Mouse (Mus musculus): ENCODE measurements at regions not wholly inside any gene's neighbourhood (a gene's known extent, or its start where the extent isn't known, plus 50 kb on each side); places are given as distances from the start of the nearest gene placed in this dataset.

DNA sequence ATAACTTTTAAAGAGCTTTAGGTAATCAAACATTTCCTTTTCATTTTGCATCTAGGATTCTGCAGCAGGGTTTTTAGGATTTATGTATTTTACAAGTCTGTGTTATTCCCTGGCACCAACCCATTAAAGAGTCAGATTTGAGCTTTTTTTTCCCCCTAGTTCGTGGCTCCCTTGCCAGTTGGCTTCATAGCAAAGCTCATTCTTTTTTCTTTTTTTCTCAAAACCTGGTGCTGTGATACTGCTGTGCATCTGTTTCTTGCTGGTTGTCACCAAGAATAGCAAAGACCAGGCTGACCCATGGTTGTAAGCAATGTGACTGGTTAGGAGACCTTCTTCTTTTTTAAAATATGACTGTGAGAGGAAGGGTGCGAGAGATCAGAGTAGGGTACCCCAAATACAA, 93.7 kb upstream of the Cntn1 start:
- H3K36me3 ChIP-seq (replicated peaks in 1 of 2; ENCODE audit: control insufficient read depth in 1 of 2, insufficient read depth in 1 of 2, low read length in 1 of 2), result no peaks in the 10 kb centered on the region
- no peak for TF ChIP-seq TCF12 (IDR thresholded peaks at IDR 0.05; ENCODE audit: low read depth, low read length)
- no peak for TF ChIP-seq CHD1 (IDR thresholded peaks at IDR 0.05; ENCODE audit: low read depth, low read length)
- no peak for TF ChIP-seq USF2 (conservative IDR thresholded peaks at IDR 0.05; ENCODE audit: low read depth, low read length)
- no peak for TF ChIP-seq POLR2A (IDR thresholded peaks at IDR 0.05; ENCODE audit: low read depth, low read length)
- TF ChIP-seq GABPA (IDR thresholded peaks at IDR 0.05; ENCODE audit: insufficient replicate concordance, low read depth, low read length), result no peak
- TF ChIP-seq ZNF384 (IDR thresholded peaks at IDR 0.05; ENCODE audit: low read depth, low read length), result no peak
- no peak overlapping the region for H3K9ac ChIP-seq (ENCODE audit: insufficient read depth, low read depth)
- H3K27ac ChIP-seq (ENCODE audit: insufficient read depth, low read depth), result no peak overlapping the region
- in situ Hi-C loops (cut with MboI; ENCODE audit: low pct_ligation_motif_present, low pct_unique_long_range_greater_than_20kb, low sequenced_read_pairs), result no loop called here
- no peak for DNase-seq (ENCODE audit: extremely low read depth)
- no peak overlapping the region for H3K4me2 ChIP-seq (ENCODE audit: insufficient read depth, low read depth, poor library complexity, severe bottlenecking)
- peaks cover 61% of the 10 kb centered on the region for H3K9me3 ChIP-seq (replicated peaks; ENCODE audit: low read length)
- no peaks in the 10 kb centered on the region for H3K27me3 ChIP-seq (replicated peaks)
- H3K79me2 ChIP-seq (replicated peaks; ENCODE audit: control insufficient read depth, extremely low read depth, insufficient read depth, poor library complexity, severe bottlenecking), result no peaks in the 10 kb centered on the region
- dilution Hi-C loops (cut with MboI; ENCODE audit: extremely low pct_ligation_motif_present, extremely low pct_unique_long_range_greater_than_20kb, low sequenced_read_pairs), result no loop called here
- H3K4me1 ChIP-seq (ENCODE audit: control insufficient read depth in 1 of 2, insufficient read depth in 2 of 2), result no peaks in the 10 kb centered on the region
- H3K4me3 ChIP-seq (replicated peaks in 1 of 3; ENCODE audit: low read depth in 2 of 3, low read length in 2 of 3, poor library complexity in 1 of 3), result no peak overlapping the region

DNA sequence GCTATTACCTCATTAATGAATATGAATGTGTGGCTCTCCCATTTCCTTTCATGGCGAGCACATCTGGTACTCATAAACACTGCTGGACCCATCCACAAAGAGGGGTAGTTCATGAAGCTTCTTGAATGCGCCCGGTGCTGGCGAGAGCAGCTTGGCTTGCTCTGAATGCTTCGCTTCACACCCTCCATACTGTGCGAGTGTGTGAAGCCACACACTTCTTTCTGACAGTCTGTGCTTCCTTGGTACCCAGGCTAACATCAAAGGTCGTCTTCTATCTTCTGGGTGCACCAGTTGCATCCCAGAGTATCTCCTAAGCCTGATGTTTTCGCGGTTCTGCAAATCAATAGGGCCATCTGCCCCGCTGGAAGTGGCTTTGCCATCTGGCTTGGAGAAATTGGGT, 85.8 kb upstream of the Cntn1 start:
- no peaks in the 10 kb centered on the region for H3K79me2 ChIP-seq (replicated peaks; ENCODE audit: control insufficient read depth, extremely low read depth, insufficient read depth, poor library complexity, severe bottlenecking)
- H3K4me3 ChIP-seq (replicated peaks in 1 of 3; ENCODE audit: low read depth in 2 of 3, low read length in 2 of 3, poor library complexity in 1 of 3), result no peak overlapping the region
- dilution Hi-C loops (cut with MboI; ENCODE audit: extremely low pct_ligation_motif_present, extremely low pct_unique_long_range_greater_than_20kb, low sequenced_read_pairs) (no loop called here), in situ Hi-C loops (cut with MboI; ENCODE audit: low pct_ligation_motif_present, low pct_unique_long_range_greater_than_20kb, low sequenced_read_pairs) (no loop called here)
- no peak overlapping the region for H3K4me2 ChIP-seq (ENCODE audit: insufficient read depth, low read depth, poor library complexity, severe bottlenecking)
- TF ChIP-seq RCOR1 (conservative IDR thresholded peaks at IDR 0.05; ENCODE audit: low read depth, low read length), result no peak
- H3K9ac ChIP-seq (ENCODE audit: insufficient read depth, low read depth), result no peak overlapping the region
- no peak overlapping the region for H3K27ac ChIP-seq (ENCODE audit: insufficient read depth, low read depth)
- H3K9me3 ChIP-seq (replicated peaks; ENCODE audit: low read length), result peaks cover 63% of the 10 kb centered on the region
- no peak for DNase-seq (ENCODE audit: extremely low read depth)
- H3K4me1 ChIP-seq (ENCODE audit: control insufficient read depth in 1 of 2, insufficient read depth in 2 of 2), result no peaks in the 10 kb centered on the region
- H3K27me3 ChIP-seq (replicated peaks), result no peaks in the 10 kb centered on the region
- no peaks in the 10 kb centered on the region for H3K36me3 ChIP-seq (replicated peaks in 1 of 2; ENCODE audit: control insufficient read depth in 1 of 2, insufficient read depth in 1 of 2, low read length in 1 of 2)

DNA sequence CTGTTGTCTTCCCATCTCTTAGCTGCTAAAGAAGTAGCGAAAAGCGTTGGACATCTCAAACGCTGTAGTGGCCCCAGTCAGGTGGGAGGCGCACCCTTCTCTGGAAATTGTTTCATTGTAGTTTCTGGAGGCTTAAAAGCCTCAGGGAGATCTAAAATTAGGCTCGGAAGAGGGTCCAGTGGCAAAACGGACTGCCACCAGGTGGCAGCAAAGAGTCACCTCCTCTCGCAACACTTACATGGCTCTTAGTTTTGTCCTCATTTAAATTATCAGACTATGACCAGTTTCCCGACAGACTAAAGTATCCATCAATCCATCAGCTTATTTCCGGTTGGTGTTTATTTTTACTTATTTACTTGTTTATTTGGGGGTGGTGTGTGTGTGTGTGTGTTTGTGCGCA, 81.6 kb upstream of the Cntn1 start:
- no peaks in the 10 kb centered on the region for H3K4me1 ChIP-seq (ENCODE audit: control insufficient read depth in 1 of 2, insufficient read depth in 2 of 2)
- no peak for TF ChIP-seq E2F4 (IDR thresholded peaks at IDR 0.05; ENCODE audit: insufficient replicate concordance, low read depth, low read length)
- TF ChIP-seq RCOR1 (conservative IDR thresholded peaks at IDR 0.05; ENCODE audit: low read depth, low read length), result no peak
- no peak for TF ChIP-seq KAT2A (IDR thresholded peaks at IDR 0.05; ENCODE audit: insufficient replicate concordance, low read length)
- no peak for TF ChIP-seq MAZ (IDR thresholded peaks at IDR 0.05; ENCODE audit: low read depth, low read length)
- peaks cover 63% of the 10 kb centered on the region for H3K9me3 ChIP-seq (replicated peaks; ENCODE audit: low read length)
- no peak overlapping the region for H3K27ac ChIP-seq (ENCODE audit: insufficient read depth, low read depth)
- dilution Hi-C loops (cut with MboI; ENCODE audit: extremely low pct_ligation_motif_present, extremely low pct_unique_long_range_greater_than_20kb, low sequenced_read_pairs) (no loop called here), in situ Hi-C loops (cut with MboI; ENCODE audit: low pct_ligation_motif_present, low pct_unique_long_range_greater_than_20kb, low sequenced_read_pairs) (no loop called here)
- H3K36me3 ChIP-seq (replicated peaks in 1 of 2; ENCODE audit: control insufficient read depth in 1 of 2, insufficient read depth in 1 of 2, low read length in 1 of 2), result no peaks in the 10 kb centered on the region
- H3K4me3 ChIP-seq (replicated peaks in 1 of 3; ENCODE audit: low read depth in 2 of 3, low read length in 2 of 3, poor library complexity in 1 of 3), result no peak overlapping the region
- no peak for DNase-seq (ENCODE audit: extremely low read depth)
- no peaks in the 10 kb centered on the region for H3K79me2 ChIP-seq (replicated peaks; ENCODE audit: control insufficient read depth, extremely low read depth, insufficient read depth, poor library complexity, severe bottlenecking)
- H3K9ac ChIP-seq (ENCODE audit: insufficient read depth, low read depth), result no peak overlapping the region
- H3K4me2 ChIP-seq (ENCODE audit: insufficient read depth, low read depth, poor library complexity, severe bottlenecking), result no peak overlapping the region
- H3K27me3 ChIP-seq (replicated peaks), result no peaks in the 10 kb centered on the region

Measured in CH12.LX (cell line).